Mouse (Mus musculus) G1E (cell line): ENCODE results near the gene Lrguk. TPM values are rescaled to one million over a fixed set of nuclear protein-coding genes. Genes with fewer than 3 reads are reported as not detected.

Source experiments
- ATAC-seq: 2 replicates; pipeline ENCODE4 v1.8.0; 2016; ENCODE audit warnings: mild to moderate bottlenecking; ENCODE audit not compliant: insufficient number of reproducible peaks, poor library complexity, low FRiP score, severe bottlenecking; ENCODE audit errors: extremely low read depth
- DNase-seq: peaks from one replicate; pipeline ENCODE4 v3.0.0; 2012; ENCODE audit warnings: low spot score
- H3K27me3 ChIP-seq: 2 replicates; pipeline ENCODE4 v1.6.1; 2012; ENCODE audit warnings: mild to moderate bottlenecking, low read length, inconsistent platforms; ENCODE audit not compliant: insufficient read depth
- H3K36me3 ChIP-seq: replicated peaks from 2 replicates; pipeline ENCODE3; 2012; ENCODE audit warnings: mild to moderate bottlenecking, inconsistent platforms
- H3K4me1 ChIP-seq: 2 replicates; pipeline ENCODE4 v1.6.1; 2012; ENCODE audit warnings: low read depth, low read length, inconsistent platforms, mixed read lengths; ENCODE audit not compliant: insufficient read depth
- H3K4me3 ChIP-seq: 2 replicates; pipeline ENCODE4 v1.5.1; 2012; ENCODE audit warnings: low read depth, mild to moderate bottlenecking, inconsistent platforms, low read length, moderate library complexity, mixed read lengths
- H3K9me3 ChIP-seq: replicated peaks from 2 replicates; pipeline ENCODE4 v1.6.1; 2012; ENCODE audit warnings: inconsistent platforms
- CTCF ChIP-seq: IDR thresholded peaks from 2 replicates; pipeline ENCODE4 v1.5.1; 2012; ENCODE audit warnings: low read depth, low read length, inconsistent platforms, mixed read lengths
- GATA1 ChIP-seq: IDR thresholded peaks from 2 replicates; pipeline ENCODE4 v1.6.1; 2012; ENCODE audit warnings: borderline replicate concordance, low read length, inconsistent platforms, mixed read lengths
- GATA2 ChIP-seq: IDR thresholded peaks from 2 replicates; pipeline ENCODE4 v1.6.1; 2012; ENCODE audit warnings: low read depth, low read length, inconsistent platforms, borderline replicate concordance
- POLR2AphosphoS5 ChIP-seq: IDR thresholded peaks from 2 replicates; pipeline ENCODE4 v1.6.1; 2012; ENCODE audit warnings: low read depth, low read length, inconsistent platforms; ENCODE audit not compliant: insufficient replicate concordance
- TAL1 ChIP-seq: conservative IDR thresholded peaks from 2 replicates; pipeline ENCODE4 v1.6.1; 2012; ENCODE audit warnings: low read depth, low read length, inconsistent platforms, mixed read lengths
- polyA plus RNA-seq: library from polyadenylated mRNA; stranded (reverse); fragments of >175 nt; gene quantifications from 2 replicates; pipeline ENCODE4 v1.2.3, GENCODE M21; 2012
- total RNA-seq, 2 experiments: library from RNA; stranded (forward) in 1 of 2; stranded (reverse) in 1 of 2; fragments of 200-1000 nt in 1 of 2; fragments of >200 nt in 1 of 2; fragmentation: Nextera tagmentation in 1 of 2; gene quantifications; 2 replicates each; pipeline ENCODE4 v1.2.3; 2014 to 2017

The Lrguk gene
- total and polyA plus RNA-seq, 3 experiments = 0.10 to 1.9 (median 1.1) TPM

DNA sequence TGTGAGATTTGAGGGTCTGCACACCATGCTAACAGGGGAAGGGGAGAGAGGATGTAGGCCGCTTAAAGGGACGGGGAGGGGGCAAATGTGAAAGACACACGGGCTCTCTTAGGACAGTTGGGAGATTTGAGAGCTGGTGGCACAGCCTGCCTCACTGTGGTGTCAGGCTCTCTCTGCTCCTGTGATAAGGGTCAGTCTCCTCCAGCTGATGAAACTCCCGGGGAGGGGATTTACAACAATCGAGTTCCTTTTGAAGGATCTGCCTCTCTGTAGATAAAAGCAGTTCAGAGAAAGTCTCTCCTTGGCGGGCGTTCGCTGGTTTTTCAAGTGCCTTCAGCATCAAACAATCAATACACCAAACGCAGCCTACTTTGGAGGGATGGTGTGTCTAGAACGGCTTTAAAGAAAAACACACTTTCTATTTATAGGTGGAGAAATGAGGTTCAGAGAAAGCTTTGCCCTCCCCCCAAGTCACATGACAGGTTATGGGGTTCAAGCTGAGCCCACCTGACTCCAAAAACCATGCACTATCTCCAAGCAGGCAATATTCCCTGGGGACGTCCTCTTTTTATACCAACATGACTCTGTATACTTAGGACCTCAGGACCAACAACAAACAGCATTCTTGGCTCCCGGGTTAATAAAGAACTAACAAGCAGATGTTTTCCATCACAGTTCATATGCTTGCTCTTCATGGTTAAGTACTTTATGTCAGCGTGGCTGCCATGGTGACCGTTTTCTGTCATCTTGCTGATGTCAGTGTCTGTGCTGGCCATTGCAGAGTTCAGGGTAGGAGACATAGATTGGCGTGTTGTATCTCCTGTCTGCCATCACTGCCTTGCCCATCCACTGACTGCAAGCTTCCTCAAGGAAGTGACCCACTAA lies 5.6 kb downstream of the Lrguk start:
- H3K36me3 ChIP-seq = no peaks in the 10 kb centered on the region
- ATAC-seq (no peak), DNase-seq (no peak)
- peaks cover 29% of the 10 kb centered on the region for H3K4me1 ChIP-seq
- H3K27me3 ChIP-seq = peaks cover 10% of the 10 kb centered on the region; the same call in 1 of the 2 replicates
- H3K4me3 ChIP-seq = no peak overlapping the region
- TF ChIP-seq GATA1 (no peak), TAL1 (no peak), GATA2 (no peak), CTCF (no peak), POLR2AphosphoS5 (no peak)
- no peaks in the 10 kb centered on the region for H3K9me3 ChIP-seq

DNA sequence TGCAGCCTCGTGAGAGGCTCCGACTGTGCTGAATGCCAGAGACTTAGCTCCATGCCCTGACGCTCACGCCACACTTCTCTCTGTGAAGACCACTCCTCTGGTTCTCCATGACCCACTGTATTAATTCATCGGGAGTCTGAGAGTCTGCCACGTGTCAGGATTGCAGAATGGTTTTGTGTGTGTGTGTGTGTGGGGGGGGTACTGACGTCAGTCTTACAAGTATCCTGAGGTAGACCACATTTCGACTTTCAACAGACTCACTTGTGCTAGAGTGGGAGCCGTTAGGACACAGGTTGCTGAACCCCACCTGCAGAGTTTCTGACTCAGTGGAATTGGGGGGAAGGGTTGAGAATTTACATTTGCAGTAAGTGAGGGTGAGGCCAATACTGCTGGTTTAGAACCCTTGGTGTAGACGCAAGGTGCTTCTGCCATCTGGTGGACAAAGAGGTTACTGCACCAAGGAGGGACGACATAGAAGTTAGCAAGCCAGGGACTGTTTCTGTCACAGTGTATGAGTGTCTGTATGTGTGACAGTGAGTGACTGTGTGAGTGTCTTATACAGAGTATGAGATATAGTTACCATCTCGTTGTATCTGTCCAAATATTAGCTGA lies 11.5 kb downstream of the Lrguk start:
- no peak overlapping the region for H3K4me3 ChIP-seq
- H3K4me1 ChIP-seq = no peaks in the 10 kb centered on the region
- DNase-seq = peak; percentile 55
- no peaks in the 10 kb centered on the region for H3K36me3 ChIP-seq
- no peaks in the 10 kb centered on the region for H3K9me3 ChIP-seq
- TF ChIP-seq GATA2 (no peak), GATA1 (no peak), TAL1 (no peak), CTCF (peak; percentile 98), POLR2AphosphoS5 (no peak)
- peaks cover 16% of the 10 kb centered on the region; the same call in 1 of the 2 replicates for H3K27me3 ChIP-seq
- peak; percentile 28 for ATAC-seq

DNA sequence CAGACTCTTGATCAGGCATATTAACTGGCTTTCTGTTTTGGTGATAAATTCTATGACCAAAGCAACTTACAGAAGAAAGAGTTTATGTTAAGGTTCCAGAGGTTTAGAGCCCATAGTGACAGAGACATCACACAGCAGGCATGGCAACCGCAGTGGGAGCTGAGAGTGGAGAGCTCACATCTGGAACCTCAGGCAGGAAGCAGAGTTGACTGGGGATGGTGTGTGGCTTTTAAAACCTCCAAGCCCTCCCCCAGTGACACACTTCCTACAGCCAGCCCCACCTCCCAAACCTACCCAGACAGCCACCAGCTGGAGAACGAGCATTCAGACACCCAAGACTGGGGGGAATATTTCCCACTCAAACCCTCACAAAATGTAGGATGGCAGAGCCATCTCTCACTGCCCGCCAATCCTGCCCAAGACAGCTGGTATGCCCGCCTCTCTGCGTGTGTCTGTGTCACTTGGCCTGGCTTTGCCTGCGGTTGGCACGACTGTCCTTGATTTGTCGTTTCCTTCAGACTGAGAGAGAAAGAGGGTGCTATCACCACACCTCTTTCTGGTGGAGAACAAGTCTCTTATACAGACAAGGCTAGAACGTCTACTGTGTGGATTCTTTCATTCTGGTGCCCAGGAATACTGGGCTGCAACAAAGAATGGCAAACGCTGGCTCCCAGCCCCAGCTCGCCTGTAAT lies 12.5 kb downstream of the Lrguk start:
- Histone ChIP-seq H3K27me3 (peaks cover 12% of the 10 kb centered on the region), H3K4me1 (no peaks in the 10 kb centered on the region), H3K4me3 (no peak overlapping the region), H3K36me3 (no peaks in the 10 kb centered on the region), H3K9me3 (no peaks in the 10 kb centered on the region)
- ATAC-seq (no peak), DNase-seq (no peak)
- TF ChIP-seq GATA2 = no peak
- no peak for TF ChIP-seq TAL1
- no peak for TF ChIP-seq CTCF
- no peak for TF ChIP-seq POLR2AphosphoS5
- TF ChIP-seq GATA1 = no peak

DNA sequence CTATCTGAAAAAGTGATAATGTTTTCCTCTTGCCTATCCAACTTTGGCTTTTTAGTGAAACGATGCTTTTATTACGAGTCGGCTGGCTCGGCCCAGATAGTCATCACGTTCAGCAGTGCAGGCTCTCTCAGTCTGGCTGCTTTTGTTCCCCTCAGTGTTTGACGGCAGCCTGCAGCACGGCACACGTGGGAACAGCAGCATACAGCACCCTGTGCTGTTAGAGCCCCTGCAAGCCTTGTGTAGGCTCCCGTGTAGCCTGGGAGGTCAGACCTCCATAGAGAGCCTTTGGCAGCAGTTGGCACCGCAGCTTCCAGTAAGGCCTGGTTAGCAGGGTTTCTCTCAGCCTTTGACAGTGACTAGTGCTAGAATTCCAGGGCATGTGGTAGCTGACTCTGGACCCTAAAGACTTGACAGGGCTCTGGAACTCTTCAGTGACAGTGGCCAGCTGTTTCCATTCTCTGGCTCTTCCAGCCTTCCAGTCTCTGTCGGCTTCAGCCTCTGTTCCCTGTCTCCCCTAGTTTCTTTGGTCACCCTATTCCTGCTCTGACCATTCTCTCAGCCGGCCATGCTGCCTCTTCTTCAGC lies 15.1 kb downstream of the Lrguk start:
- TF ChIP-seq POLR2AphosphoS5 (no peak), GATA1 (no peak), CTCF (no peak), TAL1 (no peak), GATA2 (no peak)
- H3K4me1 ChIP-seq = no peaks in the 10 kb centered on the region
- H3K4me3 ChIP-seq = no peak overlapping the region
- H3K9me3 ChIP-seq = no peaks in the 10 kb centered on the region
- no peaks in the 10 kb centered on the region for H3K36me3 ChIP-seq
- ATAC-seq (no peak), DNase-seq (no peak)
- H3K27me3 ChIP-seq = peaks cover 16% of the 10 kb centered on the region

DNA sequence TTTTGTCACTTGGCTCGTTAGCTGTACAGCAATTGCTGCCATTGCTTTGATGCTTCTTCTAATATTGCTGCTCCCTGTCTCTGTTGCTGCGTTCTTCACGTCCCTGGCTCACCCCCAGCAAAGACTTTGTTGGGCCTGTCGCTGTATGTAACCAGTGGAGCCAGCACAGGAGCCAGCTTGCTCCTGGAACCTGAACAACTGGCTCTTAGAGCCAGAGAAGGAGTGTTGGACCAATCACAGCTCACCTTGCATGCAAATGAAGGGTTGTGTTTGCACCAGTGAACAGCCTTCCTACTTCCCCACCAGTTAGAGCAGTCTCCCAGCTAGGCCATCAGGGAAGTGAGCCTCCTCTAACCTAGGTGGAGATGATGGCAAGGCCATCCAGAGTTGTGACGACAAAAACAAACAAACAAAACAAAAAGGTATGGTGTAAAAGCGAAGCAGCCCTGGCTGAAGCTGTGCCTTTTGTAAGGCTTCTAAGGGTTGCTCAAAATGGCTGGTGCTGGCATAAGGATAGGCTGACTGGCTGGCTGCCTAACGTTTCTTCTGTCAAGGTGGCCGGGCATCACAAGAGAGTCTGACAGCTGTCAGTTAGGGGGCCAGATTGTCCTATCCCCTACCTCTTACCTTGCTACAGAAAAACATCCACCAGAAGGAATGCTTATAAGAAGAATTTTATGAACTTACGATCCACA lies 15.7 kb downstream of the Lrguk start:
- DNase-seq (no peak), ATAC-seq (no peak)

More for the DNA sequence above, 15.7 kb downstream of the Lrguk start:
- Histone ChIP-seq H3K4me3 (no peak overlapping the region), H3K27me3 (peaks cover 16% of the 10 kb centered on the region), H3K36me3 (no peaks in the 10 kb centered on the region), H3K4me1 (no peaks in the 10 kb centered on the region), H3K9me3 (no peaks in the 10 kb centered on the region)
- TF ChIP-seq TAL1 = no peak
- TF ChIP-seq POLR2AphosphoS5 = no peak
- TF ChIP-seq GATA1 = no peak
- TF ChIP-seq CTCF = no peak
- TF ChIP-seq GATA2 = no peak
